Mouse (Mus musculus): ENCODE measurements at regions not wholly inside any gene's neighbourhood (a gene's known extent, or its start where the extent isn't known, plus 50 kb on each side); places are given as distances from the start of the nearest gene placed in this dataset.

- H3K27ac ChIP-seq (ENCODE audit: insufficient read depth, low read depth, low read length), result no peak overlapping the region
- H3K4me3 ChIP-seq (ENCODE audit: insufficient read depth, low read depth, low read length), result no peak overlapping the region
- H3K4me1 ChIP-seq (ENCODE audit: control insufficient read depth, insufficient read depth, low read length), result no peaks in the 10 kb centered on the region
- WGBS, result 76% methylated on average over 4 of the region's 4 CpGs
- DNase-seq, result no peak
- no peaks in the 10 kb centered on the region for H3K27me3 ChIP-seq (replicated peaks; ENCODE audit: control insufficient read depth, insufficient read depth, low read length)
- TF ChIP-seq CTCF (conservative IDR thresholded peaks at IDR 0.05; ENCODE audit: insufficient read depth, insufficient read length, low read depth, low read length) (no peak), POLR2A (IDR thresholded peaks at IDR 0.05; ENCODE audit: low read depth, low read length) (no peak)
- H3K36me3 ChIP-seq (ENCODE audit: control insufficient read depth, insufficient read depth, low read length), result no peaks in the 10 kb centered on the region
Measured at GRCm38 (mm10) chr10:109115013-109115627, 104.3 kb upstream of the Syt1 start.

- Histone ChIP-seq H3K4me1 (ENCODE audit: control insufficient read depth, insufficient read depth, low read length) (no peaks in the 10 kb centered on the region), H3K36me3 (ENCODE audit: control insufficient read depth, insufficient read depth, low read length) (no peaks in the 10 kb centered on the region), H3K4me3 (ENCODE audit: insufficient read depth, low read depth, low read length) (no peak overlapping the region), H3K27ac (ENCODE audit: insufficient read depth, low read depth, low read length) (no peak overlapping the region), H3K27me3 (replicated peaks; ENCODE audit: control insufficient read depth, insufficient read depth, low read length) (no peaks in the 10 kb centered on the region)
- TF ChIP-seq POLR2A (IDR thresholded peaks at IDR 0.05; ENCODE audit: low read depth, low read length), result no peak
- no peak for TF ChIP-seq CTCF (conservative IDR thresholded peaks at IDR 0.05; ENCODE audit: insufficient read depth, insufficient read length, low read depth, low read length)
- 66% methylated on average over 2 of the region's 2 CpGs for WGBS
- DNase-seq, result no peak
Measured at GRCm38 (mm10) chr10:109105781-109106180, 95.0 kb upstream of the Syt1 start.

- no peaks in the 10 kb centered on the region for H3K27me3 ChIP-seq (replicated peaks; ENCODE audit: control insufficient read depth, insufficient read depth, low read length)
- no peak overlapping the region for H3K4me3 ChIP-seq (ENCODE audit: insufficient read depth, low read depth, low read length)
- no peak overlapping the region for H3K27ac ChIP-seq (ENCODE audit: insufficient read depth, low read depth, low read length)
- DNase-seq, result no peak
- H3K36me3 ChIP-seq (ENCODE audit: control insufficient read depth, insufficient read depth, low read length), result no peaks in the 10 kb centered on the region
- WGBS, result 57% methylated on average over 4 of the region's 4 CpGs
- H3K4me1 ChIP-seq (ENCODE audit: control insufficient read depth, insufficient read depth, low read length), result no peaks in the 10 kb centered on the region
- TF ChIP-seq CTCF (conservative IDR thresholded peaks at IDR 0.05; ENCODE audit: insufficient read depth, insufficient read length, low read depth, low read length), result no peak
Measured at GRCm38 (mm10) chr10:109092219-109092618, 81.4 kb upstream of the Syt1 start.

GRCm38 (mm10) chr10:109079773-109080172 lies 69.0 kb upstream of the Syt1 start:
- 32% methylated on average over 7 of the region's 7 CpGs for WGBS
- Histone ChIP-seq H3K36me3 (ENCODE audit: control insufficient read depth, insufficient read depth, low read length) (no peaks in the 10 kb centered on the region), H3K27me3 (replicated peaks; ENCODE audit: control insufficient read depth, insufficient read depth, low read length) (no peaks in the 10 kb centered on the region), H3K27ac (ENCODE audit: insufficient read depth, low read depth, low read length) (no peak overlapping the region), H3K4me3 (ENCODE audit: insufficient read depth, low read depth, low read length) (no peak overlapping the region), H3K4me1 (ENCODE audit: control insufficient read depth, insufficient read depth, low read length) (no peaks in the 10 kb centered on the region)
- TF ChIP-seq POLR2A (IDR thresholded peaks at IDR 0.05; ENCODE audit: low read depth, low read length) (no peak), CTCF (conservative IDR thresholded peaks at IDR 0.05; ENCODE audit: insufficient read depth, insufficient read length, low read depth, low read length) (no peak)
- no peak for DNase-seq

- Histone ChIP-seq H3K36me3 (ENCODE audit: control insufficient read depth, insufficient read depth, low read length) (no peaks in the 10 kb centered on the region), H3K4me1 (ENCODE audit: control insufficient read depth, insufficient read depth, low read length) (no peaks in the 10 kb centered on the region), H3K4me3 (ENCODE audit: insufficient read depth, low read depth, low read length) (no peak overlapping the region), H3K27ac (ENCODE audit: insufficient read depth, low read depth, low read length) (no peak overlapping the region), H3K27me3 (replicated peaks; ENCODE audit: control insufficient read depth, insufficient read depth, low read length) (no peaks in the 10 kb centered on the region)
- DNase-seq, result no peak
- WGBS, result 81% methylated on average over 7 of the region's 7 CpGs
- TF ChIP-seq POLR2A (IDR thresholded peaks at IDR 0.05; ENCODE audit: low read depth, low read length) (no peak), CTCF (conservative IDR thresholded peaks at IDR 0.05; ENCODE audit: insufficient read depth, insufficient read length, low read depth, low read length) (no peak)
Measured at GRCm38 (mm10) chr10:109074218-109074617, 63.4 kb upstream of the Syt1 start.

Data from kidney, adult 2 months (tissue).